Mouse (Mus musculus) frontal cortex, postnatal 10 days (tissue): ENCODE data around the gene Pdp2.
"Not testable (repeated sequence)": the region's sequence is repeated elsewhere in the genome, so short reads cannot be mapped to it uniquely, and the experiment has no call there.

Experiments
- DNase-seq, 2 experiments: peaks; one replicate each; pipeline ENCODE4 v3.0.0; 2022; ENCODE audit warnings: low spot score in 2 of 2, mixed read lengths in 1 of 2

The Pdp2 gene

GRCm38 (mm10) chr8:104591133-104591834 is at the start of gene Pdp2:
Gene Pdp2 (plus strand): TSS chr8:104591451.
- peak; percentile 82 to 89 for DNase-seq

- DNase-seq = no peak
Measured at GRCm38 (mm10) chr8:104541515-104541880, 49.8 kb upstream of the Pdp2 start.

- peak; percentile 41 to 57 for DNase-seq
Measured at GRCm38 (mm10) chr8:104542160-104542559, 49.1 kb upstream of the Pdp2 start.

- DNase-seq = no peak
Measured at GRCm38 (mm10) chr8:104543440-104544045, 47.7 kb upstream of the Pdp2 start.

GRCm38 (mm10) chr8:104555191-104555590 is 36.1 kb upstream of the Pdp2 start:
- DNase-seq = no peak

GRCm38 (mm10) chr8:104557226-104557625 is 34.0 kb upstream of the Pdp2 start:
- no peak for DNase-seq

- DNase-seq = no peak
Measured at GRCm38 (mm10) chr8:104560731-104561130, 30.5 kb upstream of the Pdp2 start.

GRCm38 (mm10) chr8:104564633-104565456 is 26.4 kb upstream of the Pdp2 start:
- DNase-seq = peak; percentile 58 to 68

- DNase-seq = no peak
Measured at GRCm38 (mm10) chr8:104565457-104565798, 25.8 kb upstream of the Pdp2 start.

- no peak for DNase-seq
Measured at GRCm38 (mm10) chr8:104569559-104569958, 21.7 kb upstream of the Pdp2 start.

- DNase-seq = peak; percentile 36 to 74
Measured at GRCm38 (mm10) chr8:104570436-104571343, 20.6 kb upstream of the Pdp2 start.

- DNase-seq = no peak
Measured at GRCm38 (mm10) chr8:104576820-104577219, 14.4 kb upstream of the Pdp2 start.

GRCm38 (mm10) chr8:104577606-104578005 is 13.6 kb upstream of the Pdp2 start:
- not testable (repeated sequence) for DNase-seq

GRCm38 (mm10) chr8:104584522-104584921 is 6.7 kb upstream of the Pdp2 start:
- no peak for DNase-seq

GRCm38 (mm10) chr8:104590284-104590683 is 967 bp upstream of the Pdp2 start:
- no peak for DNase-seq

- DNase-seq = no peak
Measured at GRCm38 (mm10) chr8:104591856-104592255, 605 bp downstream of the Pdp2 start.

GRCm38 (mm10) chr8:104592566-104592965 is 1.3 kb downstream of the Pdp2 start:
- no peak for DNase-seq

GRCm38 (mm10) chr8:104593536-104594325 is 2.5 kb downstream of the Pdp2 start:
- DNase-seq = no peak

GRCm38 (mm10) chr8:104594611-104595362 is 3.5 kb downstream of the Pdp2 start:
- no peak for DNase-seq
